8 mouse cellular contexts compared by ENCODE assay signal in the genomic region with DNA sequence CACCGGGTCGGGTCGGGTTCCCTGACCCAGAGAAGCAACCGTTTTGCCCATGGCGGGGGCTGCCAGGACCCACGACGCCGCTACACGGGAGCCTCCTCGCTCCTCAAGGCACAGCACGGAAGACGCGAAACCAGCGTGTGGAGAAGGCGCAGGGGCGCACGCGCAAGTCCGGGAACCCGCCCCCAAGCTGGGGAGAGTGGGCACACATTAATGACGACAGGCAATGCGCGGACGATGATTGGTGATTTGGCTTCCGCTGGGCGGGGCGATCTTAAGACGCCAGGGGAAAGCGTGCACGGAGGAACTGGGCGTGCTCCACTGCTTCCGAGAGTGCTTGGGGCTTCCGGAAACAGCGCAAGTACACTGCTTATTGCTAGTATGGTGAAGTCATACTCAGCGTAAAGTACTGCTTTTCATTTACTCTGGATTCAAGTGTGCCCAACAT. TPM values are rescaled to one million over a fixed set of nuclear protein-coding genes. Genes with fewer than 3 reads are reported as not detected.
A peak's percentile ranks its signal among the peaks of the same experiment; 100 is the strongest.
DNase-seq lines count a peak whose midpoint lies in the region; ATAC-seq and TF ChIP-seq lines count a peak whose summit lies in the region.

TSS of gene Ddx10 (minus strand) at position 101 of the 445 bp plus-strand sequence.

- no peaks in the 10 kb centered on the region for H3K9me3 ChIP-seq in CH12.LX (replicated peaks; ENCODE audit: low read length)
- H3K9me3 ChIP-seq in forebrain, embryonic 11.5 days (ENCODE audit: control insufficient read depth, low read length), result no peaks in the 10 kb centered on the region
- no peaks in the 10 kb centered on the region for H3K9me3 ChIP-seq in heart, embryonic 16.5 days (replicated peaks; ENCODE audit: control insufficient read depth, low read length)
- H3K9me3 ChIP-seq in liver, embryonic 15.5 days (replicated peaks), result no peaks in the 10 kb centered on the region
- no peaks in the 10 kb centered on the region for H3K9me3 ChIP-seq in neural tube, embryonic 12.5 days

- peak; percentile 82 for TF ChIP-seq POLR2A in CH12.LX (IDR thresholded peaks at IDR 0.05; ENCODE audit: low read depth, low read length)

- no peak for TF ChIP-seq EP300 in CH12.LX (IDR thresholded peaks at IDR 0.05; ENCODE audit: low read length)

- WGBS in forebrain, embryonic 11.5 days, result under 1% methylated on average over 35 of the region's 35 CpGs
- WGBS in heart, embryonic 16.5 days, result under 1% methylated on average over 35 of the region's 35 CpGs
- under 1% methylated on average over 35 of the region's 35 CpGs for WGBS in liver, embryonic 15.5 days (ENCODE audit: insufficient replicate concordance)
- under 1% methylated on average over 35 of the region's 35 CpGs for WGBS in neural tube, embryonic 12.5 days

- no peaks in the 10 kb centered on the region for H3K27me3 ChIP-seq in CH12.LX (replicated peaks)
- H3K27me3 ChIP-seq in forebrain, embryonic 11.5 days (ENCODE audit: control insufficient read depth, insufficient read depth, low read length), result no peaks in the 10 kb centered on the region
- H3K27me3 ChIP-seq in heart, embryonic 16.5 days (ENCODE audit: control insufficient read depth, insufficient read depth, low read length), result no peaks in the 10 kb centered on the region; the same call in none of the 2 replicates
- no peaks in the 10 kb centered on the region for H3K27me3 ChIP-seq in liver, embryonic 15.5 days
- H3K27me3 ChIP-seq in neural tube, embryonic 12.5 days (replicated peaks), result no peaks in the 10 kb centered on the region

- H3K36me3 ChIP-seq in CH12.LX (replicated peaks in 1 of 2; ENCODE audit: control insufficient read depth in 1 of 2, insufficient read depth in 1 of 2, low read length in 1 of 2), result peaks cover 0 to 9% of the 10 kb centered on the region in 2 experiments
- no peaks in the 10 kb centered on the region for H3K36me3 ChIP-seq in forebrain, embryonic 11.5 days (ENCODE audit: control insufficient read depth, insufficient read depth, low read length)
- H3K36me3 ChIP-seq in heart, embryonic 16.5 days (ENCODE audit: control insufficient read depth, insufficient read depth), result no peaks in the 10 kb centered on the region
- no peaks in the 10 kb centered on the region for H3K36me3 ChIP-seq in liver, embryonic 15.5 days (replicated peaks)
- H3K36me3 ChIP-seq in neural tube, embryonic 12.5 days, result no peaks in the 10 kb centered on the region

- no peak for TF ChIP-seq CTCF in CH12.LX (conservative IDR thresholded peaks at IDR 0.05 in 1 of 2, IDR thresholded peaks at IDR 0.05 in 1 of 2; ENCODE audit: low read depth in 2 of 2, low read length in 2 of 2)

- ATAC-seq in forebrain, embryonic 11.5 days (replicated peaks; ENCODE audit: low FRiP score), result peak; percentile 100
- ATAC-seq in heart, embryonic 16.5 days (replicated peaks; ENCODE audit: extremely low read depth, insufficient read depth, low FRiP score), result peak; percentile 100
- peak; percentile 98 for ATAC-seq in liver, embryonic 15.5 days (ENCODE audit: insufficient read depth)
- ATAC-seq in neural tube, embryonic 12.5 days (ENCODE audit: low FRiP score, low read depth), result peak; percentile 99

- H3K9ac ChIP-seq in CH12.LX (ENCODE audit: insufficient read depth, low read depth), result peak within 1 kb of the TSS; percentile 68
- peak within 1 kb of the TSS; percentile 65 for H3K9ac ChIP-seq in forebrain, embryonic 11.5 days (ENCODE audit: low read length)
- peak within 1 kb of the TSS; percentile 73 for H3K9ac ChIP-seq in heart, embryonic 16.5 days (ENCODE audit: low read length)
- H3K9ac ChIP-seq in liver, embryonic 15.5 days, result peak within 1 kb of the TSS; percentile 63
- H3K9ac ChIP-seq in neural tube, embryonic 12.5 days, result peak within 1 kb of the TSS; percentile 76

- H3K4me1 ChIP-seq in CH12.LX (ENCODE audit: control insufficient read depth in 1 of 2, insufficient read depth in 2 of 2), result peaks cover 10 to 19% of the 10 kb centered on the region in 2 experiments
- H3K4me1 ChIP-seq in forebrain, embryonic 11.5 days (replicated peaks; ENCODE audit: control insufficient read depth, insufficient read depth, low read length), result peaks cover 3% of the 10 kb centered on the region; the same call in 1 of the 2 replicates
- peaks cover 10% of the 10 kb centered on the region for H3K4me1 ChIP-seq in heart, embryonic 16.5 days (ENCODE audit: control insufficient read depth, insufficient read depth, low read length)
- H3K4me1 ChIP-seq in liver, embryonic 15.5 days (replicated peaks), result peaks cover 11% of the 10 kb centered on the region
- peaks cover 12% of the 10 kb centered on the region for H3K4me1 ChIP-seq in neural tube, embryonic 12.5 days

- peak; percentile 99 for DNase-seq in CH12.LX (ENCODE audit: extremely low read depth)
- peak; percentile 98 for DNase-seq in c-Kit-positive CD71-positive TER-119-negative erythroid progenitor cells, embryonic 14.5 days (ENCODE audit: low read depth)
- DNase-seq in forebrain, embryonic 11.5 days (ENCODE audit: low spot score), result peak; percentile 97
- peak; percentile 98 for DNase-seq in kidney, postnatal 36 days
- peak; percentile 98 for DNase-seq in telencephalon, adult 2 months (ENCODE audit: low read depth, low spot score)

- no peak for TF ChIP-seq RAD21 in CH12.LX (IDR thresholded peaks at IDR 0.05; ENCODE audit: low read depth, low read length)

- H3K27ac ChIP-seq in CH12.LX (ENCODE audit: insufficient read depth, low read depth), result no peak within 1 kb of the TSS
- H3K27ac ChIP-seq in forebrain, embryonic 11.5 days (ENCODE audit: low read depth, low read length), result no peak within 1 kb of the TSS
- H3K27ac ChIP-seq in heart, embryonic 16.5 days (ENCODE audit: low read length), result 0 out of 2 replicates have a peak within 1 kb of the TSS, but pooled peaks have one; percentile 45
- H3K27ac ChIP-seq in liver, embryonic 15.5 days (replicated peaks), result no peak within 1 kb of the TSS
- H3K27ac ChIP-seq in neural tube, embryonic 12.5 days, result no peak within 1 kb of the TSS

- H3K4me2 ChIP-seq in CH12.LX (ENCODE audit: insufficient read depth, low read depth, poor library complexity, severe bottlenecking), result peak within 1 kb of the TSS; percentile 62
- peak within 1 kb of the TSS; percentile 87 for H3K4me2 ChIP-seq in forebrain, embryonic 11.5 days (ENCODE audit: low read depth, low read length, severe bottlenecking)
- peak within 1 kb of the TSS; percentile 91 for H3K4me2 ChIP-seq in heart, embryonic 16.5 days (ENCODE audit: low read depth, low read length)
- H3K4me2 ChIP-seq in liver, embryonic 15.5 days, result peak within 1 kb of the TSS; percentile 94
- H3K4me2 ChIP-seq in neural tube, embryonic 12.5 days (replicated peaks), result peak within 1 kb of the TSS; percentile 96

- dilution Hi-C loops in CH12.LX (cut with MboI; ENCODE audit: extremely low pct_ligation_motif_present, extremely low pct_unique_long_range_greater_than_20kb, low sequenced_read_pairs), result no loop called here

- peaks cover 14% of the 10 kb centered on the region; the same call in 1 of the 2 replicates for H3K79me2 ChIP-seq in CH12.LX (replicated peaks; ENCODE audit: control insufficient read depth, extremely low read depth, insufficient read depth, poor library complexity, severe bottlenecking)

- in situ Hi-C loops in CH12.LX (cut with MboI; ENCODE audit: low pct_ligation_motif_present, low pct_unique_long_range_greater_than_20kb, low sequenced_read_pairs), result loop anchor here (5.0 kb wide), 1 partner anchor 149 kb away; no protein-coding TSS in a partner anchor

- H3K4me3 ChIP-seq in CH12.LX (replicated peaks in 1 of 3; ENCODE audit: low read depth in 2 of 3, low read length in 2 of 3, poor library complexity in 1 of 3), result peak within 1 kb of the TSS; percentile 90 to 96 (median 94)
- H3K4me3 ChIP-seq in forebrain, embryonic 11.5 days (ENCODE audit: low read depth, low read length), result peak within 1 kb of the TSS; percentile 85
- H3K4me3 ChIP-seq in heart, embryonic 16.5 days (ENCODE audit: low read length), result peak within 1 kb of the TSS; percentile 91
- H3K4me3 ChIP-seq in liver, embryonic 15.5 days (replicated peaks), result peak within 1 kb of the TSS; percentile 75
- peak within 1 kb of the TSS; percentile 71 for H3K4me3 ChIP-seq in neural tube, embryonic 12.5 days

TF ChIP-seq in CH12.LX, 34 proteins besides CTCF, POLR2A, EP300 and RAD21 (continues in another document):
- TF ChIP-seq PAX5 (IDR thresholded peaks at IDR 0.05; ENCODE audit: low read length) (no peak), HCFC1 (IDR thresholded peaks at IDR 0.05; ENCODE audit: low read depth, low read length) (peak; percentile 86), IRF4 (IDR thresholded peaks at IDR 0.05; ENCODE audit: low read depth, low read length) (peak; percentile 68), JUND (conservative IDR thresholded peaks at IDR 0.05; ENCODE audit: low read depth, low read length) (peak; percentile 46), NRF1 (IDR thresholded peaks at IDR 0.05; ENCODE audit: low read depth, low read length) (peak; percentile 99), GABPA (IDR thresholded peaks at IDR 0.05; ENCODE audit: insufficient replicate concordance, low read depth, low read length) (no peak), USF2 (conservative IDR thresholded peaks at IDR 0.05; ENCODE audit: low read depth, low read length) (no peak), USF1 (IDR thresholded peaks at IDR 0.05; ENCODE audit: low read depth, low read length) (no peak), UBTF (IDR thresholded peaks at IDR 0.05; ENCODE audit: low read depth, low read length) (no peak), ZNF384 (IDR thresholded peaks at IDR 0.05; ENCODE audit: low read depth, low read length) (no peak), POLR2AphosphoS2 (IDR thresholded peaks at IDR 0.05; ENCODE audit: low read depth, low read length) (peak; percentile 80; the same call in 1 of the 2 replicates), ETS1 (conservative IDR thresholded peaks at IDR 0.05; ENCODE audit: low read depth, low read length) (peak; percentile 28; the same call in 1 of the 2 replicates), E2F4 (IDR thresholded peaks at IDR 0.05; ENCODE audit: insufficient replicate concordance, low read depth, low read length) (peak; percentile 24; the same call in 1 of the 2 replicates), TBP (conservative IDR thresholded peaks at IDR 0.05; ENCODE audit: low read depth, low read length) (peak; percentile 85), ZMIZ1 (IDR thresholded peaks at IDR 0.05; ENCODE audit: low read depth, low read length) (peak; percentile 73), TCF12 (IDR thresholded peaks at IDR 0.05; ENCODE audit: low read depth, low read length) (peak; percentile 84), NELFE (IDR thresholded peaks at IDR 0.05; ENCODE audit: low read depth, low read length) (peak; percentile 93)

RNA-seq across cellular contexts. Expression of gene Ddx10, which starts in this region (rescaled TPM):
- total RNA-seq in CH12.LX (2012; rRNA removed) (23.4 and 29.1 TPM in 2 replicates), CH12.LX (2014; rRNA removed) (36.1 and 39.2 TPM in 2 replicates)
- 64.2 and 65.1 TPM in 2 replicates for polyA plus RNA-seq in CH12.LX (2012; ENCODE audit: insufficient read length, low read depth)
- 27.9 and 32.2 TPM in 2 replicates for polyA plus RNA-seq in forebrain, embryonic 11.5 days (2014; fragmentation: Nextera tagmentation; extraction: Ambion mirVana)
- polyA plus RNA-seq in heart, embryonic 16.5 days (2015; fragmentation: Nextera tagmentation; extraction: Ambion mirVana), result 16.1 and 20.4 TPM in 2 replicates
- 10.7 and 11.0 TPM in 2 replicates for polyA plus RNA-seq in liver, embryonic 15.5 days (2015; fragmentation: Nextera tagmentation; extraction: Ambion mirVana)
- 25.4 and 27.9 TPM in 2 replicates for polyA plus RNA-seq in neural tube, embryonic 12.5 days (2016; fragmentation: Nextera tagmentation; extraction: Ambion mirVana)
